Mouse (Mus musculus): ENCODE results near the gene 1700088E04Rik.

1700088E04Rik gene

GRCm38 (mm10) chr15:79099456-79099855 is 41.6 kb downstream of the 1700088E04Rik start:
- no peak for DNase-seq (ENCODE audit: low read depth, low spot score)

GRCm38 (mm10) chr15:79098868-79099267 is 42.2 kb downstream of the 1700088E04Rik start:
- DNase-seq (ENCODE audit: low read depth, low spot score), result no peak

- DNase-seq (ENCODE audit: low read depth, low spot score), result no peak
Measured at GRCm38 (mm10) chr15:79098220-79098619, 42.8 kb downstream of the 1700088E04Rik start.

GRCm38 (mm10) chr15:79097611-79098025 is 43.4 kb downstream of the 1700088E04Rik start:
- no peak for DNase-seq (ENCODE audit: low read depth, low spot score)

- no peak for DNase-seq (ENCODE audit: low read depth, low spot score)
Measured at GRCm38 (mm10) chr15:79097135-79097534, 43.9 kb downstream of the 1700088E04Rik start.

- DNase-seq (ENCODE audit: low read depth, low spot score), result no peak
Measured at GRCm38 (mm10) chr15:79096556-79096955, 44.5 kb downstream of the 1700088E04Rik start.

GRCm38 (mm10) chr15:79095483-79095882 is 45.6 kb downstream of the 1700088E04Rik start:
- DNase-seq (ENCODE audit: low read depth, low spot score), result no peak

- DNase-seq (ENCODE audit: low read depth, low spot score), result no peak
Measured at GRCm38 (mm10) chr15:79093083-79093839, 47.8 kb downstream of the 1700088E04Rik start.

- DNase-seq (ENCODE audit: low read depth, low spot score), result no peak
Measured at GRCm38 (mm10) chr15:79092284-79092683, 48.8 kb downstream of the 1700088E04Rik start.

- DNase-seq (ENCODE audit: low read depth, low spot score), result no peak
Measured at GRCm38 (mm10) chr15:79079567-79079966, 61.5 kb downstream of the 1700088E04Rik start.

Measured in WW6 (cell line).